In genomic region chr15:10347044-10347443, GRCm38 (mm10) we compare ENCODE assay signal across 30 mouse cellular contexts. TPM values are rescaled to one million over a fixed set of nuclear protein-coding genes. Genes with fewer than 3 reads are reported as not detected.
A peak's percentile ranks its signal among the peaks of the same experiment; 100 is the strongest.
DNase-seq lines count a peak whose midpoint lies in the region; ATAC-seq lines count a peak whose summit lies in the region.
"Had no signal": no experiment of that assay in that cellular context is flagged by ENCODE, and none has a peak within 500 bp of the region (broad histone marks: within the 10 kb centered on the region; RNA-seq: fewer than 3 reads in every experiment).

No protein-coding gene starts in this region.

- no peak overlapping the region for H3K9ac ChIP-seq in neural tube, embryonic 15.5 days (replicated peaks)
- H3K9ac ChIP-seq in kidney, embryonic 15.5 days, result no peak overlapping the region
- H3K9ac ChIP-seq: embryonic facial prominence, embryonic 15.5 days; hindbrain, embryonic 15.5 days; limb, embryonic 13.5 days; liver, embryonic 13.5 days; lung, embryonic 15.5 days; neural tube, embryonic 12.5 days; stomach, embryonic 15.5 days had no signal

- no peaks in the 10 kb centered on the region for H3K36me3 ChIP-seq in neural tube, embryonic 15.5 days
- H3K36me3 ChIP-seq in kidney, embryonic 15.5 days, result no peaks in the 10 kb centered on the region
- H3K36me3 ChIP-seq in splenic B cell, adult 2 months (ENCODE audit: control insufficient read depth, insufficient read depth, low read length, poor library complexity, severe bottlenecking), result no peaks in the 10 kb centered on the region
- H3K36me3 ChIP-seq: embryonic facial prominence, embryonic 15.5 days; heart, embryonic 10.5 days; hindbrain, embryonic 15.5 days; limb, embryonic 13.5 days; liver, embryonic 13.5 days; lung, embryonic 15.5 days; neural tube, embryonic 12.5 days; stomach, embryonic 15.5 days had no signal

- H3K9me3 ChIP-seq in neural tube, embryonic 15.5 days (replicated peaks), result no peaks in the 10 kb centered on the region
- no peaks in the 10 kb centered on the region for H3K9me3 ChIP-seq in kidney, embryonic 15.5 days (replicated peaks)
- H3K9me3 ChIP-seq: embryonic facial prominence, embryonic 15.5 days; heart, embryonic 10.5 days; hindbrain, embryonic 15.5 days; limb, embryonic 13.5 days; liver, embryonic 13.5 days; lung, embryonic 15.5 days; neural tube, embryonic 12.5 days; stomach, embryonic 15.5 days had no signal

- no peak for DNase-seq in neural tube, embryonic 10.5 days (ENCODE audit: extremely low spot score, low spot score)
- DNase-seq in kidney, postnatal 14 days, result peak; percentile 18
- DNase-seq in splenic B cell, adult 2 months (ENCODE audit: low read depth, low spot score), result peak; percentile 62
- no peak for DNase-seq in thymus, postnatal 36 days
- DNase-seq in adrenal gland, postnatal 10 days, result no peak
- DNase-seq: adrenal gland, postnatal 14 days; cerebellum, adult 8-10 months; gastrocnemius, postnatal 10 days; liver, embryonic 13.5 days; lung, postnatal 4 days; midbrain, embryonic 14.5 days; thymus, postnatal 25 days had no signal

- H3K4me2 ChIP-seq in neural tube, embryonic 15.5 days, result no peak overlapping the region
- H3K4me2 ChIP-seq in kidney, embryonic 15.5 days, result no peak overlapping the region
- H3K4me2 ChIP-seq: embryonic facial prominence, embryonic 15.5 days; hindbrain, embryonic 15.5 days; limb, embryonic 13.5 days; liver, embryonic 13.5 days; lung, embryonic 15.5 days; neural tube, embryonic 12.5 days; stomach, embryonic 15.5 days had no signal

- H3K27me3 ChIP-seq in neural tube, embryonic 15.5 days (replicated peaks), result no peaks in the 10 kb centered on the region
- H3K27me3 ChIP-seq in kidney, embryonic 15.5 days, result no peaks in the 10 kb centered on the region
- no peaks in the 10 kb centered on the region for H3K27me3 ChIP-seq in splenic B cell, adult 2 months (ENCODE audit: control insufficient read depth, insufficient read depth, low read length, poor library complexity, severe bottlenecking)
- H3K27me3 ChIP-seq: embryonic facial prominence, embryonic 15.5 days; hindbrain, embryonic 15.5 days; limb, embryonic 13.5 days; liver, embryonic 13.5 days; lung, embryonic 15.5 days; neural tube, embryonic 12.5 days; stomach, embryonic 15.5 days had no signal

- H3K27ac ChIP-seq in neural tube, embryonic 15.5 days (replicated peaks), result no peak overlapping the region
- H3K27ac ChIP-seq in kidney, embryonic 15.5 days, result peak overlapping the region; percentile 62
- H3K27ac ChIP-seq: embryonic facial prominence, embryonic 15.5 days; heart, embryonic 10.5 days; hindbrain, embryonic 15.5 days; layer of hippocampus, adult 2 months; limb, embryonic 13.5 days; liver, embryonic 13.5 days; lung, embryonic 15.5 days; neural tube, embryonic 12.5 days; stomach, embryonic 15.5 days had no signal

- WGBS in neural tube, embryonic 15.5 days, result 89% methylated on average over 6 of the region's 6 CpGs
- 76% methylated on average over 6 of the region's 6 CpGs for WGBS in kidney, embryonic 15.5 days

- peak; percentile 57; the same call in 1 of the 2 replicates for ATAC-seq in neural tube, embryonic 15.5 days (ENCODE audit: low FRiP score)
- peak; percentile 89 for ATAC-seq in kidney, embryonic 15.5 days (replicated peaks; ENCODE audit: low FRiP score)
- ATAC-seq: forebrain, embryonic 14.5 days; intestine, embryonic 16.5 days had no signal

- no peaks in the 10 kb centered on the region for H3K4me1 ChIP-seq in neural tube, embryonic 15.5 days
- peaks cover 3% of the 10 kb centered on the region; the same call in 1 of the 2 replicates for H3K4me1 ChIP-seq in kidney, embryonic 15.5 days
- H3K4me1 ChIP-seq: embryonic facial prominence, embryonic 15.5 days; heart, embryonic 10.5 days; hindbrain, embryonic 15.5 days; limb, embryonic 13.5 days; liver, embryonic 13.5 days; lung, embryonic 15.5 days; neural tube, embryonic 12.5 days; stomach, embryonic 15.5 days had no signal

- no peak overlapping the region for H3K4me3 ChIP-seq in neural tube, embryonic 15.5 days (replicated peaks)
- H3K4me3 ChIP-seq in kidney, embryonic 15.5 days (replicated peaks), result no peak overlapping the region
- H3K4me3 ChIP-seq: embryonic facial prominence, embryonic 15.5 days; heart, embryonic 10.5 days; hindbrain, embryonic 15.5 days; layer of hippocampus, adult 2 months; limb, embryonic 13.5 days; liver, embryonic 13.5 days; lung, embryonic 15.5 days; neural tube, embryonic 12.5 days; stomach, embryonic 15.5 days had no signal

RNA-seq across cellular contexts. Expression of gene Agxt2, which starts 11.3 kb away (rescaled TPM):
- polyA plus RNA-seq in neural tube, embryonic 15.5 days (2015; fragmentation: Nextera tagmentation; extraction: Ambion mirVana), result 0.06 TPM in 1 of 2 replicates, not detected in the other
- polyA plus RNA-seq in kidney, embryonic 15.5 days (2015; fragmentation: Nextera tagmentation; extraction: Ambion mirVana), result 2.2 and 2.5 TPM in 2 replicates
- total RNA-seq in adrenal gland, postnatal 10 days (2021), result 10 to 100 TPM in 1 of 2 experiments, 1 to 10 TPM in 1; 9.7 to 23.4 TPM
- total RNA-seq: gastrocnemius, postnatal 10 days; granulocyte monocyte progenitor cell, adult 5-6 weeks; hematopoietic stem cell, adult 5-6 weeks; layer of hippocampus, adult 2 months; left cerebral cortex, postnatal 25 days; megakaryocyte-erythroid progenitor cell, adult 5-6 weeks had no signal
- polyA plus RNA-seq: embryonic facial prominence, embryonic 15.5 days; forebrain, embryonic 14.5 days; heart, embryonic 16.5 days; hindbrain, embryonic 15.5 days; limb, embryonic 13.5 days; lung, embryonic 15.5 days; midbrain, embryonic 14.5 days; neural tube, embryonic 12.5 days had no signal

RNA-seq across cellular contexts. Expression of gene Gm21973, which starts 21.9 kb away (rescaled TPM):
- not detected in 2 replicates for polyA plus RNA-seq in neural tube, embryonic 15.5 days (2015; fragmentation: Nextera tagmentation; extraction: Ambion mirVana)
- not detected in 2 replicates for polyA plus RNA-seq in kidney, embryonic 15.5 days (2015; fragmentation: Nextera tagmentation; extraction: Ambion mirVana)
- total RNA-seq in adrenal gland, postnatal 10 days (2021), result not detected
- total RNA-seq: gastrocnemius, postnatal 10 days; granulocyte monocyte progenitor cell, adult 5-6 weeks; hematopoietic stem cell, adult 5-6 weeks; layer of hippocampus, adult 2 months; left cerebral cortex, postnatal 25 days; megakaryocyte-erythroid progenitor cell, adult 5-6 weeks had no signal
- polyA plus RNA-seq: embryonic facial prominence, embryonic 15.5 days; forebrain, embryonic 14.5 days; heart, embryonic 10.5 days; heart, embryonic 16.5 days; hindbrain, embryonic 15.5 days; intestine, embryonic 16.5 days; limb, embryonic 13.5 days; liver, embryonic 13.5 days; lung, embryonic 15.5 days; midbrain, embryonic 14.5 days; neural tube, embryonic 12.5 days; small intestine, adult 2 months had no signal

Comparison
In these comparisons a context has a peak if more than half of its experiments do, and no peak if none do; other contexts are left out.
1. DNase-seq: peak in kidney, postnatal 14 days (single experiment) and splenic B cell, adult 2 months (single experiment); none in neural tube, embryonic 10.5 days (single experiment), thymus, postnatal 36 days (0 of 2) and adrenal gland, postnatal 10 days (single experiment).